Mouse (Mus musculus) heart, postnatal 36 days (tissue): ENCODE measurements around the gene Myt1l. TPM values are rescaled to one million over a fixed set of nuclear protein-coding genes. Genes with fewer than 3 reads are reported as not detected.

Experiments
- DNase-seq, 2 experiments: peaks; one replicate each; pipeline ENCODE4 v3.0.0; 2021 to 2022
- intact Hi-C: fragments of 180-260 bp; cut with DNase I; formaldehyde crosslinking; loops from one replicate; pipeline ENCODE4 v1.15.1; 2025
- total RNA-seq, 2 experiments: library from RNA; stranded (reverse); gene quantifications; 2 replicates each; pipeline ENCODE4 v1.2.3; 2021

Gene Myt1l
- total RNA-seq, 2 experiments from 2014 or later: 0.16 TPM; not detected in 1

DNA sequence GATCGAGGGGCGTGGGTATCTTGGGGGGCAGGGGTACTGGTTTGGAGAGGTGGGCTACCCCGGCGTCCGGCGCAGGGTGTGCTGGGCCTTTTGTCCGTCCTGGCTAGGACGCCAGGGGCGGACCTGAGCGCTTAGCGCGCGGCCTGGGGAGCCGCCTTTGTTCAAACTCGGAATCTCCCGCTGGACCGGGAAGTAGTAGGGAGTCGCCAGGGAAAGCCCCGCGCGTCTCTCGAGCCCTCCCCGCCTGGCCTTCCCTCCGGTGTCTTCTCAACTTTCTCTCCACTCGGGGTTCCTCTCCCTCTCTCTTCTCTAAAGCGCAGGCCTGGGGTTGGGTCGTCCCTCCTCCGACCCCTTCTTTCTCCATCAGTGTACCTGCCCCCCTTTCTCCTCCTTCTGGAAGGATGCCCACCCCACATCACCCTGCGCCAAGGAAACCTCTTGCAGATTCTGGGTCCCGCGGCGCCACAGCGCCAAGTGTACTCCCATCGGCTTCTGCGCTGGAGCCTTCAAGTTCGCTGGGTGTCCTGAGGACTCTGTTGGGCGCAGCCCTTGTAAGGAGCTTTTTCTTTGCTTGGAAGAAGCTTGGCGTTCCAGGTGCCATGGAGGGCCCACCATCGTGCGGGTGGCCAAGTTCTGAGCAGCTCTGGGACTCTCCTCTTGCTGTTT lies 410.3 kb downstream of the Myt1l start:
- DNase-seq: peak; percentile 75 to 81
- intact Hi-C loops: loop anchor here (2.0 kb wide), 2 partner anchors 14 to 34 kb away; no protein-coding TSS in a partner anchor

DNA sequence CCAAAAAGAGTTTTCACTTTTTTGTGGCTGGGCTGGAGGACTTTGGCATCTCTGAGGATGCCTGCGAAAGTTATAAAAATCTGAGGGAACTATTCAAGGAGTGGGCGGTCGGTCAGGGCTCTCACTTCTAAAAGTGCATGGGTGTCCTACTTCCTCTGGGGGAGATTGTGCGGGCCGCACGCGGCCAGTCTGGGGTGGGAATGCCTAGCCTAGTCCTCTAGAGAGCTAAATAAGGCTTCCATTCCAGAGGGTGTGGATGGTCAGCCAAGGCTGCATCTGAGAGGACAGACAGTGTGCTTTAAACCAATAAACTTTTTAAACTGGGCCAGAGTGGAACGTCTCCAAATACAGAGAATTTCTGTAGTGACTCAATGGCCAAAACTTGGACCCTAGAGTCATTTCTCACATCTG lies 411.1 kb downstream of the Myt1l start:
- intact Hi-C loops: loop anchor here (2.0 kb wide), 2 partner anchors 14 to 34 kb away; no protein-coding TSS in a partner anchor
- DNase-seq: peak; percentile 52 to 66

DNA sequence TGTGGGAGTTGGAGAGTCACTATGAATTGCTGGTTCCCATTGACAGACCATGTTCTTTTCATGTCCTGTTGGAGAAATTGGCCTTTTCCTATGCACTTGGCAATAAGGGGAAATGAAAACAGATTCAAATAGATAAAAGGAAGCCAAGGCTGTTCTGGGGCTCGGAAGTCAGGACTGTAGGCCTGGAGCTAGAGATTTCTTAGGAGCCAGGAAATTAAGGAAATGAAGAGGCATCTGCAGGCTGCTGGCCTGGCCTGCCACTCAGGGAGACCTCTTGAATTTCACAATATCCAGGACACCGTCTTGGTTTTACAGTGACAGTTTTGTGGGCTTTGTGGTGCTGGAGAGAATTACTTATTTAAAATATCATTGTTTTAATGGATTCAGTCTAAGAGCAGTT lies 414.3 kb downstream of the Myt1l start:
- no peak for DNase-seq
- intact Hi-C loops: no loop called here

DNA sequence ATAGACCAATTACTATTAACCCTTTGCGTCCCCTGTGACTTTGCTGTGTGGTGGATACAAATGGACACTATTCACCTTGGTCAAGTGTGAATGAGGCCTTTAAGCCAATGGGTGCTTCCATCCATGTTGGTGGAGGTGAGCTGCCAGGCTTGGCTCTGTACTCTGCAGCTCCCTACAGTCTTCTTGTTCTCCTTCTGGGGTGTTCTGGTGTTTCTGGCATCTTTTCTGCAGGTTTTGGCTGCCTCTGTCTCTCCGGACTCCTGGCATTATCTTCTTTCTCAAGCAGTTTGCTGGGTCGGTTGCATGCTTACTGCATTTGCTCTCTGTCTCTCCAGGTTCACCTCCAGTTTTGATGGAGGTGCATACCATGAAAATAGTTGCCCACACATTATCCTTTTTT lies 416.5 kb downstream of the Myt1l start:
- intact Hi-C loops: no loop called here
- DNase-seq: no peak

DNA sequence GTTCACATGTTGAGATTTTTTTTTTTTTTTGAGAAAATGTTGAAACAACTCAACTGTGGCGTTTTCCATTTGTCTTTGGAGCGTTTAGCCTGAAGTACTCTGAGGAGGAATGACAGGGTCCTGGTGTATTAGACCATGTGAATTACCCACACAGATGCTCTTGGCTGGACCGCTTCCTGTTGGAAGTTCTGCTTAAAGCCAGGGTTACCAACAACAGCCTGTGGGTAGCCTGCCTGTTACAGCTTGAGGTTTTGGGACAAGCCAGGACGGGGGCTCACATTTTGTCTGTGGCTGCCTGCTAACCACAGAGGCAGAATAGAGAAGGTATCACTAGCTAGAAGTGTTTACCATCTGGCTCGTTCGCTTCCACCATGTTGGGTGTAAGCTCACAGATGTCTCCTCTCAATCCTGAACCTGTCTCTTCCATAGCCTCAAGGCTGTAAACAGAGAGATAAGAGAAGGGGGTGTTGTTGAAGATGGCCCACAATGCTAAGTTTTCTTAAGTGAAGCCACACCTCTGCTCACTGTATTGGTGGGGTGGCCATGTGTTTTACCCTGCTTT lies 417.1 kb downstream of the Myt1l start:
- no peak for DNase-seq
- intact Hi-C loops: no loop called here

DNA sequence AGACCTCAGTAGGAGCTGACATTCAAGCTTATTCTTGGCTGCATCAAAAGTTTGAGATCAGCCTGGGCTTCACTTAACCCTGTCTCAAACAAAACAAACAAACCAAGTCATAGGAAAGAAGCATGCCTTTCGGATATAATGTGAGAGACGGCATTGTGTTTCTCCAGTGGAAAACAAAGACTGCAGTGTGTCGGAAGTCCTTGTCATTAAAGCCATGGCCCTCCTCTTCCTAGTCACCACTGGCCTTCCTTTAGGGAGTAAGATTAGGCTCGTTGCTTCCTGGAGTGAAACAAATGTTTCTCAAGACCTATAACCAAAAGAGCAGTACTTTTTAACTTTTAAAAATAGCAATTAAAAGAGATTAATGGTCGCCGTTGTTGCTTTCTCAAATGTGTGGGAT lies 422.9 kb downstream of the Myt1l start:
- intact Hi-C loops: no loop called here
- no peak for DNase-seq

DNA sequence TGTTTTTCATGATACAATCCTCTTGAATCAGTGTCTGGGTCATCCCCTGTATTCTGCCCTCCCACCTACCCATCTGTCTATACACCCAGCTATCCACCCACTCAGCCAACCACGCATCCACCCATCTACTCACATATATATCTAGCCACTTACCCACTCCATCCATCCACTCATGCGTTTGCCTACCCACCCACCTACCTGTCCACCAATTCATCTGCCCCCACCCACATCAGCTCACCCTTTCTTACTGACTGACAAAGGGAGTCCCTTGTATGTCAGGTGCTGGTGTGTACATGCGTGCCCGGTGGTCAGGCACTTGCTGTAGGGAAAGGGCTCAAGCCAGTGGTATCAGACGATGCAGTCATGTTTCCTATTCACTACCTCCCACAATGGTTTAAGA lies 423.3 kb downstream of the Myt1l start:
- no peak for DNase-seq
- intact Hi-C loops: no loop called here

DNA sequence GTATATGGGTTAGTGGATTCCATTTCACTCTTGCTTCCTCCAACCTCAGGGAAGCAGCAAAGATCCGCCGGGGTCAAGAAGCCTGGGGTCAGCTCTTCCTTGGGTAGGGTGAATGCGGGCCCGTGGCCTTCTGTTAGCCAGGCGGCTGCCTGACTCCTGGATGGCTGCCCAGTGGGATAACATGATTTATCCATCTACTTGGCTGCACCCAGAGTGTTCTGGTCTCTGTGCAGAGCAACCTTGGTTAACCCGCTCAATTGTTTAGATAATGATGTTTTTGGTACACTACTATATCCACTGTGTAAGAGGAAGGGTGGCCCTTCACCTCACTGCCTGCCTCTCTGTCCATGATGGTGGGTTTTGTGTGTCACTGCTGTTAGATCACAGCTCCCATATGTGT lies 423.9 kb downstream of the Myt1l start:
- intact Hi-C loops: loop anchor here (2.0 kb wide), 1 partner anchor 13 kb away; no protein-coding TSS in a partner anchor

DNA sequence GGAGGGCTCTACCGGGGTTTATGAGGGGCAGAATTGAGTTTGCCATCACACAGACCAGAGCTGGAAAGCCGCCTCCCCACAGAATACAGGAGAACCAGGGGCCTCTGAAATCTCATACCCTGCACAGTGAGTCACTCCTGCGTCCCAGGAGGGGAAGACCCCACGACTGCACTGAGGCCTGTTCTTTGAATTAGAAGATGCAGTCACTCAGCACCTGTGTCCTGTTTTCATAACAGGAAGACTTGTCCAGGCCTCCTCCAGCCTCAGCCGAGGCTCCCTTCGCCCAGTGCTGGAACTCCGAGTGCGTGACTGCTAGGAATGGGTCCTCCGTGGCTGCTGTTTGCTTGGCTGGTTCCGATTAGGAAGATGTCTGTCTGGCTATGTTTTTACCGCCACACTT lies 425.8 kb downstream of the Myt1l start:
- intact Hi-C loops: loop anchor here (2.0 kb wide), 1 partner anchor 15 kb away; no protein-coding TSS in a partner anchor
- no peak for DNase-seq

More for the DNA sequence above, 423.9 kb downstream of the Myt1l start:
- DNase-seq: peak; percentile 56 to 60

DNA sequence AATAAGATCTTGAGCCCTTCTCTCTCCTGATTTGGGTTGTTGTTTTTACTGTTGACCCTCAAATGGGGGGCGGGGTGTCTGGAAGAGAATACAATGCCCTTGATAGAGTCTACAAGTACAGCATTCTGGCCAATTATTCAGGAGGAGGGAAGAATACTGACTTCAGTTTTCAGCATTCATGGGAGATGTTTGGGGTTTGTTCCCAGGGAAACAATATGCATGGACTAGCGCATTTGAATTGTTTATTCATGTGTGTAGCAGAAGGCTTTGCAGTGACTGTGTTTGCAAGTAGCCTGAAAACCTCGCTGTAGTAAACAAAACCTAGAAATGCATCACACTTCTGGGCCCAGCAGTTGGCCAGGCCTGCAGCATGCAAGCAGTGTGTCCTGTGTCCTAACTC lies 426.3 kb downstream of the Myt1l start:
- no peak for DNase-seq
- intact Hi-C loops: no loop called here

DNA sequence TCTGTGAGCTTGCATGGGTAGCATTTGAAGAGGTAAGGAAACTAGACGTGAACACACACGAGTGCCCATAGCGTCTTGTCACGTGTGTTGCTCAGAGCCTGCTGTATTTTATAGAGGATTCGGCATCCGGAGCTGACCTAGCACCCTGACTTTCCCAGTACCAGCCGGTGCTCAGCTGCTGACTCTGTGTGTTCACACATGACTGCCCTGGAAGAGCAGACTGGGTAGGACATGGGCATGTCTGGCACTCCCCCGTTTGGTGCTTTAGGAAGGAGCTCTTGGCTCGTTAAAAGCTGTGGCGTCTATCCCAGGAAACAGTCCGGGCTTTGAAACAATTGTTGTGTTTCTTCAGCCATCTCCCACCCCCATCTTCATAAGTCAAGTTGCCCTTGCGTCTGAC lies 428.8 kb downstream of the Myt1l start:
- intact Hi-C loops: no loop called here
- no peak for DNase-seq

DNA sequence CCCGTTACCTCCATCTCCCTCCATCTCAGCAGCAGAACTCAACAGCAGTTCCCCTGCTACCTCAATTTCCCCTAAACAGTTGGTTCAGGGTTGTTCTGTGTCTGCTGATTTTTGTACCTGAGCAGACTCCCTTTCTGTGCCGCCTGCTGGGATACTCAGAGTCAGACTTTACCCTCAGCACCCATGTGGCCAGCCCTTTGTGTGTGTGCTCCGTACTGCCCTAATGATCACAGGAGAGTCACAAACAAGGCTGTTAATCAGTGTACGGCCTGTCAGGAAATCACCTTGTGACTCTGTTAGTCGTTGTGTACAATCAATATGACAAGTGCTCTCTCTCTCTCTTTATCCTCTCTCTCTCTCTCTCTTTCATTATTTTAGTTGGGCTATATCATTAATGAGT lies 430.5 kb downstream of the Myt1l start:
- no peak for DNase-seq
- intact Hi-C loops: no loop called here

DNA sequence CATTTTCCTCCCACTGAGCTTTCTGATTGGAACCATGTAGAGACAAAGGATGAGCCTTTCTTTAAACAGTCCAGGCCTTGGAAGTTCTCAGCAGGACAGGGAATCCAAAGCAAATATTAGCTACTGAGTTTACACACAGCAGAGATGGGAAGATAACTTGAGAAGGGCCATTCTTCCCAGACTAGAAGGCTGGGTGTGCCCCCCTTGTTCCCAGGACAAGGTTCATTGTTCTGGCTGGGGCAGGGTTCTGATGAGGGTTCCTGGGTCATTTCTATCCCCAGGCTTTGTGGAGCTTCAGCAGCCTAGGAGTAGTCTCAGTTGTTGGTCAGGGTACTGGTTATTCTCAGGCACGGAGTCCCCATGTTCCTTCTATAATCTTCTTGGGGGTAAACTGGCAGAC lies 432.9 kb downstream of the Myt1l start:
- intact Hi-C loops: no loop called here

DNA sequence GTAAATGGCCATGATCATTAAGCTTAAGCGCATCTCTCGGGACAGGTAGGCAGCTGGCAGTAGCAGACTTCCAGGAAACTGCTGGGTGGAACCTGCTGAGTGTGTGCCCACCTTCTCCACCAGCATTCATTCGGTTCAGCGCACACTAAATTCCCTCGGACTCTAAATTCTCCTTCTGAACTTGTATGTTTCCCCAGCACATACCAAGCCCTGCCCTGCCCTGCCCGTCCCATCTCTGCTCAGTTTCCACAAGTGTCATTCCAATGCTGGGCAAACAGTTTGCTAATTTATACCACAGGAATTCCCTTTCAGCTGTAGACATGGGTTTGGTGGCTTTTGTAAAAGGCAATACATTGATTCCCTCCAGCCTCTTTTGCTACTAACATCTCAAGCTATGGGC lies 436.8 kb downstream of the Myt1l start:
- DNase-seq: no peak
- intact Hi-C loops: no loop called here

More for the DNA sequence above, 432.9 kb downstream of the Myt1l start:
- no peak for DNase-seq

DNA sequence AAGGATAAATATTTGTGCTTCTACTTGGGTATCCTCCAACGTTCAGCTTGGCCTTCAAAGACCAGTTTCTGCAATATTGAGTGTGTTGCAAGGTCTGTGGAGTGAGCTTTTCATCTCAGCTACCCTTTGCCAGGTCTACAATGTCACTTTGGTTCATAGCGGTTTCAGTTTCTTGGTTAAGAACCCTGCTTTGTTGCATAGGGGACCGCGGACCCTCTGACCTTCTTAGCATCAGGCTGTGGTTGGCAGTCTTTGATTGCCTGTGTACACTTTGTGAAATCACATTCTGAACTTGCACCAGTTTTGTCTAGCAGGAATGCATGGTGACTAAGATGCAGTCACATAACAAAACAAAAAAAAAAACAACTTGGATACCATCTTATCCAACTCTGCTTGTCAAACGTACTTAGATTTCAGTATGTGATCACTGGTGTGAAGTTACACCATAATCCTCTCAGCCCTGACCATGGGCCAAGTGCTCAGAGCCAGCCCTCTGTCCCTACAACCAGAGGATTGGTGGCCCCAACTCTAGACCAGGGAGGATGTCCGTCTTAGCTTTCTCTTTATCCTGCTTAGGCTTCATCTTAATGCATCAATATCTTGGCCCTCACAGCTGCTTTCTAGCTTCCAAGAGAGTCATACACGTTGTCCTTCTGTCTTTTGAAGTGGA lies 443.7 kb downstream of the Myt1l start:
- DNase-seq: no peak

DNA sequence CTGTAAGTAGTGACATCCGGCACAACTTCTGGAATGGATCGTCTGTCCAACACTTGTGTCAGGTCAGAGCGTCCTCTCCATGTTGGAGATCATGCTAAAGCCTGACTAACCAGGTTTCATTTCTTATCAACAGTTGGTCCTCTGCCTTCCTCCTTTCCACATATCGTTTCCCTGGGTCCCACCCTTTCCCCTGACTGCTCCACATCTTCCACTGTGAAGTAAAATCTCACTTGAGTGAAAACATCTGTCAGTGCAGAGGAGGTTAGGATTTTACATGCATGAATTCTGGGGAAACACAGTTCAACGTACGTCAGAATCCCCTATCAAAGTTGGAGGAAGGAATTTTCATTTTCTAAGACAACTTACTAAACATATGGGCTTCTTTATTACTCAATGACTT lies 444.3 kb downstream of the Myt1l start:
- intact Hi-C loops: loop anchor here (2.0 to 10.0 kb wide), 2 partner anchors 34 to 62 kb away; no protein-coding TSS in a partner anchor
- no peak for DNase-seq

More for the DNA sequence above, 443.7 kb downstream of the Myt1l start:
- intact Hi-C loops: loop anchor here (2.0 to 10.0 kb wide), 2 partner anchors 33 to 63 kb away; no protein-coding TSS in a partner anchor
